Mouse (Mus musculus) lung, postnatal 36 days (tissue): ENCODE measurements around the gene Adprm.
"Not testable (repeated sequence)": the region's sequence is repeated elsewhere in the genome, so short reads cannot be mapped to it uniquely, and the experiment has no call there.

Experiments used
- DNase-seq: peaks from one replicate; pipeline ENCODE4 v3.0.0; 2022; ENCODE audit warnings: mixed read lengths

Gene Adprm

DNA sequence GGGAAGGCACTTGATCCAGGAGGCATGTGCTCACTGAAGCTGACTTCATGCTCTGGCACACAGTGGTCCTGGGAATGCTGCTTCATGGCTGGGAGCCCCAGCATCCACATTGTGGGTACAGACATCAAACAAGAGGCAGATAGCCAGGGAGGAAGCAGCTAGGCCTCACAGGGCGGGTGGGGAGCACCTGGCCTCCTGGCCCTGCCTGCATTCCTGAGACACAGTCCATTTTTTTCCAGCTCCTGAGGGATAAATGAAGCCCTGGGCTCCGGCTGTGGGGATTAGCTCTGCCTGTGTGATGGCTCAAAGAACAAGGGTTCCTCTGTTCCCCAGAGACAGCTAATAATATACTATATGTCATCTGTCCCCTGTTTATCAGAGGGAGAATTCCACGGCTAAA, 22.6 kb upstream of the Adprm start:
- no peak for DNase-seq

DNA sequence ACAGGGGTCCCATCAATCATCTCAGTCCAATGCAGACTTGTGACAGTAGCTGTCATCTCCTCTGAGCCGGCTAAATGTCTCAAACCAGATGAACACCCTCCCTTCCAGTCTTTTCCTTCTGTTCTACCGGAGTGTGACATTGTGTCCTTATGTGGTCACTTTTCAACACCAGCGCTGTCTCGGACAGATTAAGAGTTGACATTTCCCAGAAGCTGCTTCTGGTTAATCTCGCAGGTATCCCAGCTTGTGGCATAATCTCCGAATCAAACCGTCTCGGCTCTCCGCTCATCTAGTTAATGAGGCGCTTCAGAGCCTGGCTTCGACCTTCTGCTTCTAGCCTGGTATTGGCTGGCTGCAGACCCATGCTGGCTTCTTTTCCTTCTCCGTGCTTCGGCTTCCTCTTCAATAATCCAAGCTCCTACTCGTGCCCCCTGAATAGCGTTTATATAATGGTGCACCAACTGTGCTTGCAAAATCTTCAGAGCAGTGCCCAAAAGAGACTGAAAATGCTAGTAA, 20.3 kb upstream of the Adprm start:
- no peak for DNase-seq

DNA sequence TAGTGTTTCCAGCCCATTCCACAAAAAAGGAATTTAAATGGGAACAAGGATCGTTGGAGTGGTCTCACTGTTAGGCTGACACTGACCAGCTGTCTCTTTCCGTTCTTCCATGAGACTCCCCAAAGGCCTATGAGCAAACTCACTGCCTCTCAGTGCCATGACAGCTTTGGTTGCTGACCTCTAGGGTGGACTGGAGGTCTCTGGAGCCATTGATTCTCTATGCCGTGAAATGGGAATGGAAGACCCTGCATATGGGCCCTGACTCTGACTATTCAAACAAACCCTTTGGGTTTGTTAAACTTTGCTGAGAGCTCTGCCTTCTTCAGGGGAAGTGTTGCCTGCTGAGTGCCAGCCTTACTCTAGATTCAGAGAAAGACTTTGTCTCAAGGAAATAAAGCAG, 15.3 kb upstream of the Adprm start:
- no peak for DNase-seq

DNA sequence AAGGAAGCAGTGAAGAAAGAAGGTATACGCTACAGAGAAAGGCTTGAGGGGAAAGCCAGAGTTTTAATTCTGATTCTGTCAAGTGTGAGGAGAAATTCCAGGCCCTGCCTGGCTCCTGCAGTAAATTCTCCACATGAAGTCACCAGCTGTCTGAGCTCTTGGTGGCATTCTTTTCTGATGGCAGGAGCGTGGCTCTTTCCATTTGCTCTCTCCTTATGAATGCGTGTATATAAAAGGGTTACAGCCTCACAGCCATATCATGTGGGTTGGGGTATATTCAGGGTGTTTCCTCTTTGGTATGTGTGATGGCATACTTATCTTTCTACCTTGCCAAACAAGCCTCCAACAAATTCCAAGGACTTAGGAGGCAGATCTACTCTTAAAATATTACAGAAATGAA, 10.3 kb upstream of the Adprm start:
- no peak for DNase-seq

DNA sequence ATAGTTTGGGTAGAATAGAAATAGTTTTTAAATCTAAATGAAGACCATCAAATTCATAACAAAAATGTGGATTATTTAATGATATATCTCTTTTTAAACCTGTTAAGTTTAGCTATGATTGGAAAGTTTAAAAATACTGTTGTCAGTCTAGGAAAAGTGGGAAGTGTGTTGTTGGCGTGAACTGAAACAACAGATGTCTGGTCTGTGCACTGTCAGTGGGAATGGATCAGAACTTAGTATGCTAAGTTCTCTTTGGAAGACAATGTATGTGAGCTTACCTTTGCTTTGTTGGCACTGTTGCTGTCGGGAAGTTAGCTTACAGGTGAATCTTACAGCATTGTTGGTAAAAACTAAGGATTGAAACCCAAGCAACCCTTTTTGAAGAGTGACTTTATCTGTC, 8.9 kb upstream of the Adprm start:
- DNase-seq, result no peak

DNA sequence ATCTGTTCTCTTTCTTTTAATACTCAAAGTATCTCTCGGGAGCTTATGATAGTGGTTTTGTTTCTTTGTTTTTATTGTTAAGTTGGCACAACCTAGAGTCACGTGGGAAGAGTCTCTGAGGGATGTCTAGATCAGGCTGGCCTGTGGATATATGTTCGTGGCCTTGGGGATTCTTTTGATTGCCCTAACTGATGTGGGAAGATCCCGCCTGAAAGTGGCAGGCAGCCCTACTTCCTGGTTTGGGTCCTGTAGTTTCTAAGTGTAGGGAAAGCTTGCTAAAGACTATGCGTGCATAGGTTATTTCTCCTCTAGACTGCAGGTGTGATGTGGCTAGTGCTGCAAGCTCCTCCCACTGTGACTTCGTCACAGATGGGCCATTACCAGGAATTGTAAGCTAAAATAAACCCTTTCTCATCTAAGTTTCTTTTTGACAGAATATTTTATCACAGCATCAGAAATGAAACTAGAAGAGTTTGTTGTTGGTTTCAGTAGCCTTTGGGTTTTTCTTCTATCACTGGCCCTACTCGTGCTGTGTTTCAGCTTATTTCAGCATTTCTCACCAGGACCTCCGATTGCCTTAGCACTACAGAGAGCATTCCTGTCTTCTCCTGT, 2.5 kb upstream of the Adprm start:
- DNase-seq, result no peak

DNA sequence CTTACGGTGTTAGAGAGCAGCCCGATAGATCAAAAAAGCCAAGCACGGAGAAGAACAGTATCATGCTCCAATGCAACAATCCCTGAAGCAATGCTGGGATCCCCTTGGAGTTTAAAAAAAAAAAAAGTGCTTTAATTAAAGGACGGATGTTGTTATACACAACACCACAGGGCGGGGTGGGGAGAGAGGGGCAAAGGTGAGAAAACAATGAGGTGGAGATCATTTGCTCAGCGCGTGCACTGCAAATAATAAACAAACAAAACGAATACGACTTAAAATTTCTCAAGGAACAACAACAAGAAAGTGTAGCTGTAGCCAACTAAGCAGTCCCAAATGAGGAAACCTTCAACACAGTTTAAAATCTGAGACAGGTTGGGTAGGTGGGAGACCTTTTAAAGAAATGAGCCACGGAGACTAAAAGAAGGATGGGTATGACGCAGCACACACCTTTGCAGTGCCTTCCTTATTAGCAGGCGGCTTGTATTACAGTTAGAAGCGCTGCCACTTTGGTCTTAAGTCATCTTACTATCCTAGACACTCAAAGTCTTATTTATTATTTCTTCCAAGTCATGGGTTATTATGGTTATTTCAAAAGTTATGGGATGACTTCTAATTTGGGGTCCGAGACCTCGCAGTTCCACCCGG, 596 bp downstream of the Adprm start:
- peak; percentile 18 for DNase-seq

DNA sequence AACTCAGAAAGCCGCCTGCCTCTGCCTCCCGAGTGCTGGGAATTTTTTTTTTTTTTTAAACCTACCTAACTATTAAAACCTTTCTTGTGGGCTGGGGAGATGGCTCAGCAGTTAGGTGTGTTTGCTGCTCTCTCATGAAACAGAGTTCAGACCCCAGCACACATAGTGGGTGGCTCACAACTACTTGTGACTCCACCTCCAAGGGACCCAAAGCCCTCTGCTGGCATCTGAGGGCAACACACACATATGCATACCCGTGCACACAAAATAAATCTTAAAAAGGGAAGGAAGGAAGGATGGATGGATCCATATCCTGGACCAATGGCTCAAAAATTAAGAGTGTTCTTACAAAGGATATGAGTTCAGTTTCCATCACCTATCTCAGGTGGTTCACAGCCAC, 3.1 kb downstream of the Adprm start:
- no peak for DNase-seq

DNA sequence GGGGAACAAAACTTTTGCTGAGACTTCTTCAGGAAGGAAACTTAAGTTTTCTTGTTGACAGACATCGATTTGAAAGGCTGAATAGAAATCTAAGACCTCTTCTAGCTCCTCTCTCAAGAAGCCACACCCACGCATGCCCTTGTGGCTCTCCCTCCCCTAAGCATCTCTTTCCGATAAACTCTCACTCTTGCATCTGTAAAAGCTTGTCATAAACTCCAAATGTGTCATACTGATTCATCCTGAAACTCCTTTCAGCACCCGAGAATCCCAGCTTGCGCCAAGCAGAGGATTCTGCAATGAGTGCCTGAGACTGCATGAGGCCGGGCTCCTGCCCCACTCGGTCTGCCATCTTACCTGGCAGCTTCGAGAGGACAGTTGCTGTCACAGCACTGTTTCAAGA, 3.9 kb downstream of the Adprm start:
- DNase-seq, result no peak

DNA sequence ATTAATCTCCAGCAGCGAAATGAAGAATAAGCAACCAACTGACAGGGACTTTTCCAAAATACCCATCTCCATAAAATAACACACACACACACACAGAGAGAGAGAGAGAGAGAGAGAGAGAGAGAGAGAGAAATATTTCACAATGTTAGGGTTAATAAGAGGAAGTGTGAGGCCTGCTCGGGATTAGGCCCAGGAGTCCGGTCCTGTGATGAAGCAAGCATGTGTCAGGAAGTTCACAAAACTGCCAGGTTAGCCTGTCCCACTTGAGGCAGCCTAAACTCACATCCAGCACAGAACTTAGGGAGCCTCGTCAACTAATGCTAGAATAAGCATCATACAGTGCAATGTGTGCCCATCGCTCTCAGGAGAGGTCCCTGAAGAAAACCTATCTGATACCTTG, 5.2 kb downstream of the Adprm start:
- DNase-seq, result no peak

DNA sequence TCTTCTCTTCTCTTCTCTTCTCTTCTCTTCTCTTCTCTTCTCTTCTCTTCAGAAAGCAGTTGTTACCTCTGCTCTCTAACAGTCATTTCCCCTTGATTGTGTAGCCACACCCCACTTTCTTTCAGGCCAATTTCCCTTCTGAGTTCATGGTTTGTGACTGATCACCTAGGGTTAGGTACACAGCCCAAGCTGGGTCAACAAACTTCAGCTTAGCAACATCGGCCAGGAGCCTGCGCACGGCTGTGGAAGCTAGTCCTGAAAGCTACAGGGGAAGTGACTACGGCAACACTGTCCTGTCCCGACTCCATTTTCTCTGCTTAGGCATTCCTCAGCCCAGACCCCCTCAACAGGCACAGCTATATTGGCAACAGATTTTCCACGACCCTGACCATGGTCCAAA, 7.4 kb downstream of the Adprm start:
- peak; percentile 42 for DNase-seq

DNA sequence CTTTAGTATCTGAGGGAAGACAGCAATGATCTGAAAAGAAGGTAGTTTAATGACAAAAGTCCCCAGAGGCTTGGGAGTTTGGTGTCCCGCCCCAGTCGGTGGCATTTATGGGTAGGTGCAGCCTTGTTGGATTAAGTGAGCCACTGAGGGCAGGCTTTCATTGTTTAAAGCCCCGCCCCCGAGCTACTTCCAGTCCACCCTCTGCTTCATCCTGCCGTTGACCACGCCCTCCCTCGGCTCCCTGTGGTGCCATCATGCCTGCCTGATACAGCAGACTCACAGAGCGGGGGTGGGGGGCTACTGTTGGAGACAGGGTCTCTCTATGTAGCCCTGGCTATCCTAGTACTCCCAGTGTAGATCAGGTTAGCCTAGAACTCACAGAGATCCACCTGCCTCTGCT, 9.4 kb downstream of the Adprm start:
- no peak for DNase-seq

DNA sequence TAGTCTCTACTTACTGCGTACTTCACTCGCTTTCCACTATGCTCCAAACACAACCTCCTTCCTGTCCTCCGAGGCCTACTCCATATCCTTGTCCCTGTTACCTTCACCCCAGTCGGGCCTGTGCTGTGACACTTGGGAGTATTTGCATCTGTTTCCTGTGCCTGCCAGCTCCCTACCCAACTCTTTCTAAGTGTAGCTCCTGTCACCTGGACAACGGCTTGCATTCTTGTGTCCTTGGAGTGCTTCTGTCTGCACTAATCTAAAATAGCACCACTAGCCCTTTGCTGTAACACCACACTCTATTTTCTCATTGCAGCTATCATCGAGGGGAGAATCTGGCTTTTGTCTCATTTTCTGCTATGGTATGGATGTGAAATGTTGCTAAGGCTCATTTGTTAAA, 11.9 kb downstream of the Adprm start:
- no peak for DNase-seq

DNA sequence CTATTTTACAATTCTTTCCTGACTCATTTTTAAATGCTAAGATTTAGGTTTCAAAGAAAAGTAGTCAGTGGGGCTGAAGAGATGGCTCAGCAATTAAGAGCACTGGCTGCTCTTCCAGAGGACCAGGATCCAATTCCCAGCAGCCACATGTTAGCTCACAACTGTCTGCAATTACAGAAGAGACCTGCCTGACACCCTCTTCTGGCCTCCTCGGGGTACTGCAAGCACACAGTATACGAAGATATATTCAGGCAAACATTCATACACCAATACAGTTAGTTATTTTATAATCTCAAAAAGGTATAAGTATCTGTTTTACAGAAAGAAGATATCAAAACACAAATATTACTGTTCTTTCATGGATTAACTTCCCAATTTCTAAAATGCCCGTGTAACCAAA, 12.6 kb downstream of the Adprm start:
- no peak for DNase-seq

DNA sequence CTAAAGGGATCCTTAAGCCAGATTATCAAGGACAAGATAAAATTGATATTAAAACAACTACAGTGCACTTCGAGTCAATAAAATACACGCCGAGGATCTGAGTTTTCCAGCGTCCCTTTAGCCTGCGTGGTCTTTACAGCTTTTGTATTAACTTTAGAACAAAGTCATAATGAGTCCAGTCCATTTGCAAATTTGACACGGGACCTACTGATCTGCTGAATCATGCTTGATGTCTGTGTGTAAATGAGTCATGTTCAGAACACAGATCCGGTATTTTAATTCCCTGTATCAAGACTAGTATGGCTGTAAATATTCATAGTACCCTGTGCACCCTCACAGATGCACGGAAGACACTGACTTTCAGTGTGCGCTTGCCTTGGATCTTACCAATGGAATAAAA, 15.5 kb downstream of the Adprm start:
- DNase-seq, result no peak

DNA sequence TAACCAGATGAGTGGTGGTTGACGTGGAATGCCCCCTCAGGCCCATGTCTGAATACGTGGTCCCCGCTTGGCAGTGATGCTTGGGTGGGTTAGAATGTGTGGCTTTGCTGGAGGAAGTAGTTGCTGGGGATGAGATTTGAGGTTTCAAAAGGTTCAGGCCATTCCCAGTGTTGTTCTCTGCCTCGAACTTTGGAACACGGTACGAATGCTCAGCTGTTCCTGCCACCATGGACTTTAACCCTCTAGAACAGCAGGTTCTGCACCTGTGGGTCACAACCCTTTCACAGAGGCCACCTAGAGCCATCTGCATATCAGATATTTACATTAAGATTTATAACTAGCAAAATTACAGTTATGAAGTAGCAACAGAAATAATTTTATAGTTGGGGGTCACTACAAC, 16.2 kb downstream of the Adprm start:
- no peak for DNase-seq

DNA sequence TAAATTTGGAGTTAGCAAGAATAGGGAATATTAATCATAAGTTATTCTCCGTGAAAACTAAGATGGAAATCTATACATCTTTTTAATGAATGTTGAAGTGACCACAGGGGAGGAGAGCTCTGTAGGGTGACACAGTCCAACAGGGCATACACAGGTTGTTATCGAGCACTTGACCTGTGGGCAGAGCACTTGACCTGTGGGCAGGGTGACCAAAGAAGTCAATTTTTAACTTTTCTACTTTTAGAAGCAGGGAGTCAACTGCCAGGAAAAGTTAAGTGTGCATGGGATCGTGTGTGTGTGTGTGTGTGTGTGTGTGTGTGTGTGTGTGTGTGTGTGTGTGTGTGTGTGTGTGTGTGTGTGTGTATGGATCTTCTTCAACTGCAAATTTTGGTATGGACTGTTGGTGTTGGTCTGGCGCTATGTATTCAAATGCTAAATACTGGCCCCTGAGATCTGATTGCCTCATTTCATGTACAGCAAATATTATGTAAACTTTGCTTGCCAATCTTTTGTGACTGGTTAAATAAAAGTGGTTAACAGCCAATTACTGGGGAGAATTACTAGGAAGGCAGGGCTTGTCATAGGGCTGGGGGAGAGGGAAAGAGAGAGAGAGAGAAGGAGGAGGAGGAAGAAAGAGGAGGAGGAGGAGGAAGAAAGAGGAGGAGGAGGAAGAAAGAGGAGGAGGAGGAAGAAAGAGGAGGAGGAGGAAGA, 17.5 kb downstream of the Adprm start:
- peak; percentile 61 for DNase-seq

DNA sequence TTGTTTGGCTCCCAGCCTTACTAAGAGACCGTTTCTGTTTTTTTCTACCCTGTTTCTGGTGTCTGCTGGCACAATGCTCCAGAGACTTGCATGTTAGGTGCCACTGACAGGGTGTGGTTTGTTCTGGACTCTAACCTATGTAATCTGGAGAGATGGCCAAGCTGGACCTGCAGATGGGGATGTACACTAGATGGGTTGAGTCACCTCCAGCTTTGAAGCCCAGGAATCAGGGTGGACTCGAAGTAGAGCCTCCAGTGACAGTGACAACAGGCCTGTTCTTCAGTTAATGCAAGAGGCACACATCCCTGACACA, 20.8 kb downstream of the Adprm start:
- no peak for DNase-seq

DNA sequence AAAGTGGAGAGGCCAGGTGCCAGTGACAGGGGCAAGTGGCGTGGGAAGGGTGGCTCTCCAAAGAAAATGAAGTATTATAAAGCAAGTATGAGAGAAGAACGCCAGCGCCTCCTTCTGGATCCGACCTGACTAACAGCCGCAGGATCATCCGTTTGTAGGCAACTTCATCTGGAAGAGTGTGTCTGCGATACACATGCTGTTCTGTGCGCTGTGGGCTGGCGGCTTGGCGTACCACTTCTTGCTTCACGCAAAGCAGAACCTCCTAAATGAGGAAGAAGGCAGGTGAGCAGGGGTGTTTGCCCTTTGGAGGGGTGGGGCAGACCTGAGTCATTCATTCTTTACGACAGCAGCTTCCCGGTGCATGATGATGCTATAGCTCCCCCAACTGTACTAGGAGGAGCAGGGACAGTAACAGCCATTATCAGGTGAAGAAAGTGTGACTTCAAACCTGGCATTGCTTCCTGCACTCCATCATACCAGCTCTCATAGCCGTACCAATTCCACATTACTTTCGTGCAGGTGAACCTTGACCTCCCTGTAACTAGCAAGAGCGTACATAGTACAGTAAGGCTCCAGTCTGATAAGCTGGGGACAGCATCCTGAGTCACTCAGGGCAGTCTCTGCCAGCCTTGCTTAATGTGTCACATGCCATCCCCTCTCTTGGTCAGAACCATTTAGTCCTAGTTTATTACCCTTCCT, 21.3 kb downstream of the Adprm start:
- DNase-seq, result no peak

DNA sequence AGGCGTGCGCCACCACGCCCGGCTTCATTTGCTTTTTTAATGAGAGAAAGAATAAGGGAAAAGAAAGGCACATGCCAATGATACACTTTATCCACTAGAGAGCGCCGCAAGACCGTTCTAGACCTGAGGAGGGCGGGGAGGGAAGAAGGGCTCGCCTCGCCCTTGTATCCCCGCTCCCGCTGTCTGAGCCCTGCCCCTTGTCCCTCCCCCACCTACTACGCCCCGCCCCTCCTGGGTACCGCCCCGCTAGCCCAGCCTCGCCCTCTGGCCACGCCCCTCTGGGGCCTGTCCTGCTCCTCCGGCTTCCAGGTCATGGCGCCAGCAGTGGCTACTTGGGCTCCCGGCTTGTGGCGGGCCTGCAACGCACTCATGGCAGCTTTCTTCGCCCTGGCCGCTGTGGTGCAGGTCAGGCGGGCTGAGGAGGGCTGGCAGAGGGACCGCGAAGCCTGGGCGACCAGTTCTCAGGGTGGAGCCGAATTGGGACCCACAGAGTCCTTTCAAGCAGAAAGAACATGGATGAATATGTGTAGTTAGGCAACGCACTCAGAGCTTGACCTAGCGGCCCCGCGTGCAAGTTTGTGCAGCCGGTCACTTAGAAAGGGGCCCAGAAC, 27.4 kb downstream of the Adprm start, which contains the start of gene Tmem220:
TSS of gene Tmem220 (plus strand) at position 288 of the 611 bp plus-strand sequence.
- DNase-seq, result peak; percentile 94

DNA sequence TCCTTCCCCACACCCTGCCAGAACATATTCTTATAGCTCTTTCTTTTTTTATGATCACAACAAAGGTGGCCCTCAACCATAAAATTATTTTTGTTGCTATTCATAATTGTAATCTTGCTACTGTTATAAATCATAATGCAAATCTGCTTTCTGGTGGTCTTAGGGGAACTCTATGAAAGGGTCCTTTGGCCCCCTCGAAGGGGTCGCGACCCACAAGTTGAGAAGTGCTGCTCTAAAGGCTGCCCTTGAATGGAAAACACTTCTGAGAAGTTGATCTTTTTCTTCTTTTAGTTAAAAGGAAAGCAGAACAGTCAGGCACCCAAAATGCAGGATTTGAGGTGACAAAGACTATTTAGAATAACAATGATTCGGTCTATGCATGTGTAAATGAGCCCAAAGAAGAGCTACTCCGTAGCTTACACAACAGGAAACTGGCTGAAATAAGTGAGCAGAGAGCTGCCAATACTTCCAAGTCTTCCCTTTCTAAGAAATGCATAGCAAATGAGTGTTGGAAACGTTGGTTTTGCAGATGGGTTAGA, 28.5 kb downstream of the Adprm start:
- no peak for DNase-seq

DNA sequence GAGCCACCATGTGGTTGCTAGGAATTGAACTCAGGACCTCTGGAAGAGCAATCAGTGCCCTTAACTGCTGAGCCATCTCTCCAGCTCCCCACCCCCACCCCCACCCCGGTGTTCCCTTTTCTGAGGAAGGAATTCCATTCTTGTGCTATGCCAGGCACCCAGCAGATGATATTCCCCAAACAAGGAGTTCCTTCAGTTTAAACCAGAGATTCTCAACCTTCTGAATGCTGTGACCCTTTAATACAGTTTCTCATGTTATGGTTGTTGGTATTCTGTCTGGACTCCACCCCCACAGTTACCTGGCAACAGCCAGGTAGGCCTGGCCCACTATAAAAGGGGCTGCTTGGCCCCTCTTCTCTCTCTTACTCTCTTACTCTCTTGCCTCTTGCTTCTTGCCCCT, 29.2 kb downstream of the Adprm start:
- DNase-seq, result not testable (repeated sequence)
